Mouse (Mus musculus) left cerebral cortex, postnatal 14 days (tissue): Measurements from ENCODE around the gene St14. TPM values are rescaled to one million over a fixed set of nuclear protein-coding genes. Genes with fewer than 3 reads are reported as not detected.

Source experiments
- DNase-seq, 2 experiments: peaks; one replicate each; pipeline ENCODE4 v3.0.0; 2021 to 2022; ENCODE audit warnings: low spot score in 2 of 2, mixed read lengths in 1 of 2
- intact Hi-C: fragments of 180-260 bp; cut with DNase I; formaldehyde crosslinking; loops from one replicate; pipeline ENCODE4 v1.15.1; 2025
- total RNA-seq, 2 experiments: library from RNA; stranded (reverse); gene quantifications; 2 replicates each; pipeline ENCODE4 v1.2.3; 2021

Gene St14
- total RNA-seq, 2 experiments from 2014 or later, result 0.19 to 0.68 TPM

- intact Hi-C loops, result no loop called here
- DNase-seq, result no peak
These were observed 1.7 kb downstream of the St14 start for GRCm38 (mm10) chr9:31129956-31130355.

DNA sequence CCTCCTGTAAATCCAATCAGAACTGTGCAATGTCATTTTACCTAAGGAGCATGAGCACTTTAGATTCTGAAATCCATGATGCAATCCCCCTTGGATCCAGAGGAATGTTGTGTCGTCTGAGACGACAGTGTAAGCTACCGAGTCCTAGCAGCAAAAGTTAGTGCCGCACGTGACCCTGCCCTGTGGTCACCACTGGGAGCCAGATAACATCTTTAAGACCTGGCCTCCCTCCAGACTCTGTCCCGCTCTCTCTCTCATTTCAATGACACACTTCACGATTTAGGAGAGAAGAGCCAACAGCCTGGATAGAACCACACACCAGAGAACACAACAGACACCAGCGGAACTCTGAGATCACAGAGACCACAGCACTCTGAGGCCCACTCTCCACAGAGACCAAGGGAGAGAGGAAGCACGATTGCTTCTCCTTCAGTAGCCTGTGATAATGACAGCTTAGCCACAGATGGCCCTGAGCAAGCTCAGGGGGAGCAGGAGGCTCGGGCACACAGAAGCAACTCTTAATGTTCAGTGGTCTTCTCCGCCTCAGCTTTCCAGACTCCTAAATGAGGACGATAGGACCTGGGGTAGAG, 3.7 kb downstream of the St14 start:
- no peak for DNase-seq
- intact Hi-C loops, result no loop called here

- DNase-seq, result no peak
- intact Hi-C loops, result no loop called here
These were observed 5.6 kb downstream of the St14 start for GRCm38 (mm10) chr9:31126079-31126478.

DNA sequence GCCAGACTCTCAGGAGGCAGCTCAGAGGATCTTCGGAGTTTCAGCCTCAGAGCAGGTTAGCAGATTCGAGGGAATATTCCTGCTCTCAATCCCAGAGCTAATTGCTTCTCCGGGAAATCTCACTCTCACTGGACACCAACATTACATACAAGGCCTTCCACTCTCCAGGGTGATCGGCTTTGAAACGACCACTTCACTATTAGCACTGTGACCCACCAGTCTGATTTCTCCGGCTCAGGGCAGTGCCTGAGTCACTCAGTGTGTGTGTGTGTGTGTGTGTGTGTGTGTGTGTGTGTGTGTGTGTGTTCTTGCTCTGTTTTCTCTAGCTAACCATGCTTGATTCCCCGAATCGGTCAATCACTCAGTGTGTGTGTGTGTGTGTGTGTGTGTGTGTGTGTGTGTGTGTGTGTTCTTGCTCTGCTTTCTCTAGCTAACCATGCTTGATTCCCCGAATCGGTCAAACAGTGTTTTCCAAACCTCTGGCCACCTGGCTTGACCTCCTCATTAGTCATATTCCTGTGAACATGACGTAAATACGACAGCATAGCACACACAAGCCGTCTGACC, 9.1 kb downstream of the St14 start:
- DNase-seq, result peak in 1 of 2 experiments; percentile 24
- intact Hi-C loops, result no loop called here

GRCm38 (mm10) chr9:31120533-31120915, 11.1 kb downstream of the St14 start:
- intact Hi-C loops, result no loop called here
- no peak for DNase-seq

GRCm38 (mm10) chr9:31119882-31120532, 11.6 kb downstream of the St14 start:
- intact Hi-C loops, result no loop called here
- DNase-seq, result no peak

DNA sequence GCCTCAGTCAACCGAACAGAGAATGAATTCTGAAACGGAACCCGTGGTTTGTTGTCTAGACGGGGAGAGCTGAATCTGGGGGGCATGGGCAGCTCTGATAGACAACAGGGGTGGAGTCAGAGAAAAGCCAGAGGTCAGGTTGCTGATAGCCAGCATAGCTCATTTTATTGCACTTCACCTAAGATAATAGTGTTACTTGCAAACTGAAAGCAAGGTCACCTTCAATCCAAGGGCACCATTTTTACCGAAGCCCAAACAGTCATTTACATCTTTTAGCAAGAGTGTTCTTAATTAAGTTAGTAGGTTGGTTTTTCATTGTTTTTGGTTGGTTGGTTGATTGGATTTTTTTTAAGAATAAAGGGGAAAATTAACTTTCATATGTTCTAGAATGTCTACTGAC, 12.2 kb downstream of the St14 start:
- DNase-seq, result no peak
- intact Hi-C loops, result no loop called here

GRCm38 (mm10) chr9:31118520-31119298, 12.9 kb downstream of the St14 start:
- DNase-seq, result no peak
- intact Hi-C loops, result no loop called here

GRCm38 (mm10) chr9:31117488-31117887, 14.2 kb downstream of the St14 start:
- no peak for DNase-seq
- intact Hi-C loops, result no loop called here

DNA sequence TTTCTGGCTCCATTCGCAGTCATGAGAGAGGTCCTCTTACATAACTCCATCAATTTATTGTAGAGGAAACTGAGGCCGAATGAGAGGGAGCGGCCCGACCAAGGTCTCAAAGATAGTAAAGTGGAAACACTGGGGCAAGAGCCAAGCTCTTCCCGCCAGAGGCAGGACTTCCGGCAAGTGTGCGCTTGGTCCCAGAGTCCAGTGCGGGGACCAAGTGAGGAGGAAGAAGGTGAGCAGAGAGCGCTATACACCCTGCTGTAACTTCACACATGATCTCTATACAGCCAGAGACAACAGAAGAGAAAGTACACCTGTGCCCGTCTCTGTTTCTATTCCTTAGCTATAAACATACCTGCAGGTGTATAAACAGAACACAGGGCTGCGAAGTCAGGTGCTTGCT, 14.6 kb downstream of the St14 start:
- intact Hi-C loops, result no loop called here

DNA sequence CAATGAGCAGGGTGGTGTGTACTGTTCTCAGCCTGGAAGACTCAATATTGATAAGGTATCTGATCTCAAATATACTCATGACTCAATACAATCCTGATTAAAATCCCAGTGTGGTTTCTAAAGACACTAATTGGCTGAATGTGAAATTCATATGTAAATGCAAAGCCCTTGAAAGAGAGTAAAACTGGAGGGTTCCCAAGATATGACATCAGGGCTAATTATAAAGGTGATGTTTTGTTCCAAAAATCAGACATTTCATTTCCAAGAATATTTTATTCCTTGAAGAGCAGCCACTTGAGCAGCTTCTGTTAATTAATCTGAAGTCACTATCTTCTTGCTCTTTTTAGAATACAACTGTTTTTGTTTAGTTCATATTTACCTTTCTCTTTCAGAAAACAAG, 16.1 kb downstream of the St14 start:
- intact Hi-C loops, result no loop called here
- peak in 1 of 2 experiments; percentile 72 for DNase-seq

More for the DNA sequence above, 14.6 kb downstream of the St14 start:
- DNase-seq, result no peak

- DNase-seq, result no peak
- intact Hi-C loops, result no loop called here
These were observed 23.2 kb downstream of the St14 start for GRCm38 (mm10) chr9:31108464-31108863.

DNA sequence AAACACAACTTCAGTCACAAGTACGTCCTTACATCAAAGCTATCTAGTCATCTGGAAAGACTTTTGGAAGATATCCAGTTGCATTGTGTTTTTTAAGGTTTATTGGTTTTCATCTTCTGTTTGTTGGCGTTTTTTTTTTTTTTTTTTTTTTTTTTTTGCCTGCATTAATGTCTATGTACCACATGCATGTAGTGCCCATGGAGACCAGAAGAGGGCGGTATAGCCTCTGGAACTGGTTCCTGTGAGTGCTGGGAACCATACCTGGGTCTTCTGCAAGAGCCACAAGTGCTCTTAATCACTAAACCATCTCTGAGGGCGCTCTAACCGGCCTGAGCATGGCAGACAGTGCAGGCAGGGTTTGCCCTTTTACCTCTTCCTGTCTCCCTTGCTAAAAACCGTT, 33.5 kb downstream of the St14 start:
- intact Hi-C loops, result no loop called here
- DNase-seq, result no peak

- peak in 1 of 2 experiments; percentile 46 for DNase-seq
These were observed 34.3 kb downstream of the St14 start for GRCm38 (mm10) chr9:31097088-31098082.

GRCm38 (mm10) chr9:31092833-31093195, 38.8 kb downstream of the St14 start:
- no peak for DNase-seq
- intact Hi-C loops, result no loop called here

More at GRCm38 (mm10) chr9:31097088-31098082, 34.3 kb downstream of the St14 start:
- intact Hi-C loops, result no loop called here

DNA sequence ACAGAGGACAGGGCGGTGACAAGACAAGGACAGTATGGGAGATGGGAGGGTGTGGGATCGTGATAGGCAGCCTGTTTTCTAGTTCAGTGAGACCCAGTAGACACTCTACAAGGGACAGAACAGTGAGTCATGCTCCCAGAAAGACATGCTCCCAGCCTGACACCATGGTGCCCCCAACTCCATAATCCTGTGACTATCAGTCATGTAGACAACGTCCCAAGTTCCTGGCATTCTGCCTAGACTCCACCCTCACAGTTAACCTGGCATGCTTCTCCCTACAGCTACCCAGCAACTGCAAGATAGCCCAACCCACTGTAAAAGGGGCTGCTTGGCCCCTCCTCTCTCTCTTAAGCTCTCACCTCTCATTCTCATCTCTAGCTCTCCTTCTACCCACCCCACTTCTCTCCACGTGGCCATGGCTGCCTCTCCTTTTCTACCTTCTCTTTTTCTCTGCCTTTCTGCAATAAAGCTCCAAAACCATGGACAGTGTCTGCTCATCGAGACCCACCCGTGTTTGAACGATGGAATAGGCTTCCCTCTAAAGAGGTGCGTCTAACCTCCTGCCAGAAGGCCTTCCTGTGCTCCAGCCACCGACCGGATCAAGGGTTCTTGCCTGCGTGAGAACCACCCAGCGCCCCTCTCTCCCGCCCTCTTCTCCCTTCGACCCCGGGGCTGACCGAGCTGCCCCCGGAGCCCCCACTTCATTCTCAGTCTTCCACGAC, 39.4 kb downstream of the St14 start:
- DNase-seq, result no peak
- intact Hi-C loops, result no loop called here

- DNase-seq, result no peak
- intact Hi-C loops, result no loop called here
These were observed 40.5 kb downstream of the St14 start for GRCm38 (mm10) chr9:31091162-31091581.
